ENCODE assay signal across 9 mouse cellular contexts in genomic region chr16:32154437-32154836, GRCm38 (mm10). TPM values are rescaled to one million over a fixed set of nuclear protein-coding genes. Genes with fewer than 3 reads are reported as not detected.
A peak's percentile ranks its signal among the peaks of the same experiment; 100 is the strongest.
DNase-seq lines count a peak whose midpoint lies in the region; ATAC-seq lines count a peak whose summit lies in the region.
"Had no signal": no experiment of that assay in that cellular context is flagged by ENCODE, and none has a peak within 500 bp of the region (broad histone marks: within the 10 kb centered on the region; RNA-seq: fewer than 3 reads in every experiment).

No protein-coding gene starts in this region.

- peak; percentile 29 for DNase-seq in heart, postnatal 4 days
- DNase-seq in heart, adult 9 months (ENCODE audit: low spot score in 2 of 2), result no peak
- peak; percentile 90 for DNase-seq in adrenal gland, adult 2 months
- DNase-seq in cerebellum, postnatal 25 days, result peak; percentile 97
- peak; percentile 81 to 90 for DNase-seq in layer of hippocampus, adult 18-20 months (ENCODE audit: low spot score in 2 of 2)
- peak; percentile 72 for DNase-seq in right cerebral cortex, postnatal 14 days
- no peak for DNase-seq in embryo, embryonic 9.5 days (ENCODE audit: extremely low spot score)

- no peak for ATAC-seq in inflammation-experienced regulatory T-cells, adult 6 months

RNA-seq across cellular contexts. Expression of gene Nrros, which starts 11.0 kb away (rescaled TPM):
- 1 to 10 TPM; 6.0 to 6.7 TPM for total RNA-seq in heart, postnatal 4 days (2021)
- total RNA-seq in adrenal gland, adult 2 months (2021), result 1 to 10 TPM; 4.1 to 6.3 TPM
- polyA plus RNA-seq in adrenal gland, adult 2 months (2012; rRNA removed), result 13.4 and 14.1 TPM in 2 replicates
- total RNA-seq in layer of hippocampus, adult 18-20 months (2021), result 10 to 100 TPM; 10.1 to 12.4 TPM
- 10 to 100 TPM; 42.7 to 71.0 (median 53.2) TPM for polyA plus RNA-seq in inflammation-experienced regulatory T-cells, adult 6 months (2017; shearing (Covaris generic))

RNA-seq across cellular contexts. Expression of gene Bex6, which starts 25.2 kb away (rescaled TPM):
- not detected for total RNA-seq in heart, postnatal 4 days (2021)
- total RNA-seq in adrenal gland, adult 2 months (2021), result not detected
- not detected in 2 replicates for polyA plus RNA-seq in adrenal gland, adult 2 months (2012; rRNA removed)
- total RNA-seq in layer of hippocampus, adult 18-20 months (2021), result not detected
- polyA plus RNA-seq in inflammation-experienced regulatory T-cells, adult 6 months (2017; shearing (Covaris generic)), result under 1 TPM in 2 of 3 experiments, not detected in 1; 0.38 to 0.63 TPM
- total RNA-seq: CH12.LX had no signal

RNA-seq across cellular contexts. Expression of gene Cep19, which starts 54.8 kb away (rescaled TPM):
- 1 to 10 TPM; 9.8 to 9.9 TPM for total RNA-seq in heart, postnatal 4 days (2021)
- 10 to 100 TPM in 1 of 2 experiments, 1 to 10 TPM in 1; 8.0 to 15.4 TPM for total RNA-seq in adrenal gland, adult 2 months (2021)
- polyA plus RNA-seq in adrenal gland, adult 2 months (2012; rRNA removed), result 29.9 and 33.1 TPM in 2 replicates
- total RNA-seq in layer of hippocampus, adult 18-20 months (2021), result 10 to 100 TPM; 65.8 to 66.3 TPM
- 10 to 100 TPM; 32.4 to 45.8 (median 43.7) TPM for polyA plus RNA-seq in inflammation-experienced regulatory T-cells, adult 6 months (2017; shearing (Covaris generic))

RNA-seq across cellular contexts. Expression of gene Pigx, which starts 54.9 kb away (rescaled TPM):
- 10 to 100 TPM; 26.2 to 29.6 TPM for total RNA-seq in heart, postnatal 4 days (2021)
- 10 to 100 TPM; 30.8 to 35.5 TPM for total RNA-seq in adrenal gland, adult 2 months (2021)
- 27.6 and 40.0 TPM in 2 replicates for polyA plus RNA-seq in adrenal gland, adult 2 months (2012; rRNA removed)
- total RNA-seq in layer of hippocampus, adult 18-20 months (2021), result 10 to 100 TPM; 23.4 to 25.2 TPM
- 100 to 1,000 TPM; 117 to 133 (median 130) TPM for polyA plus RNA-seq in inflammation-experienced regulatory T-cells, adult 6 months (2017; shearing (Covaris generic))

Comparison
In these comparisons a context has a peak if more than half of its experiments do, and no peak if none do; other contexts are left out.
1. DNase-seq: peak in heart, postnatal 4 days (single experiment), adrenal gland, adult 2 months (single experiment), cerebellum, postnatal 25 days (2 of 2), layer of hippocampus, adult 18-20 months (2 of 2) and right cerebral cortex, postnatal 14 days (single experiment); none in heart, adult 9 months (0 of 2) and embryo, embryonic 9.5 days (single experiment).
2. RNA of gene Cep19, which starts 54.8 kb away (total RNA-seq): 65.8 to 66.3 TPM in layer of hippocampus, adult 18-20 months; 8.0 to 15.4 TPM in adrenal gland, adult 2 months and 9.8 to 9.9 TPM in heart, postnatal 4 days; every median in the first group is over 4 times any median in the second.